Mouse (Mus musculus) embryonic facial prominence, embryonic 11.5 days (tissue): ENCODE measurements around the gene Tbc1d14. TPM values are rescaled to one million over a fixed set of nuclear protein-coding genes. Genes with fewer than 3 reads are reported as not detected.
A peak's percentile ranks its signal among the peaks of the same experiment; 100 is the strongest.

ENCODE experiments used
- ATAC-seq: fragments of 200-750 bp; cut with Nextera tagmentation; replicated peaks from 2 replicates; pipeline ENCODE4 v1.8.0; 2017; ENCODE audit warnings: low read depth; ENCODE audit not compliant: insufficient number of reproducible peaks, low FRiP score, low TSS enrichment
- DNase-seq: peaks from one replicate; pipeline ENCODE4 v3.0.0-alpha.2; 2015; ENCODE audit warnings: low spot score
- H3K27ac ChIP-seq: fragments of 300-500 bp; sonication (generic); replicated peaks from 2 replicates; pipeline ENCODE4 v1.5.1; 2014; ENCODE audit warnings: mild to moderate bottlenecking, low read depth, low read length, control low read depth
- H3K27me3 ChIP-seq: fragments of 300-500 bp; sonication (generic); 2 replicates; pipeline ENCODE4 v1.6.1; 2014; ENCODE audit warnings: mild to moderate bottlenecking, low read length, moderate library complexity, mixed read lengths; ENCODE audit not compliant: control insufficient read depth, insufficient read depth
- H3K36me3 ChIP-seq: fragments of 300-500 bp; sonication (generic); replicated peaks from 2 replicates; pipeline ENCODE4 v1.6.1; 2014; ENCODE audit warnings: low read depth, mild to moderate bottlenecking, low read length, moderate library complexity, mixed read lengths; ENCODE audit not compliant: control insufficient read depth, insufficient read depth
- H3K4me1 ChIP-seq: fragments of 300-500 bp; sonication (generic); 2 replicates; pipeline ENCODE4 v1.6.1; 2014; ENCODE audit warnings: low read length, mixed read lengths; ENCODE audit not compliant: control insufficient read depth, insufficient read depth
- H3K4me2 ChIP-seq: fragments of 300-500 bp; sonication (generic); 2 replicates; pipeline ENCODE4 v1.6.1; 2014; ENCODE audit warnings: low read depth, mild to moderate bottlenecking, control low read depth, low read length, moderate library complexity
- H3K4me3 ChIP-seq: fragments of 300-500 bp; sonication (generic); 2 replicates; pipeline ENCODE4 v1.5.1; 2014; ENCODE audit warnings: low read depth, low read length, control low read depth
- H3K9ac ChIP-seq: fragments of 300-500 bp; sonication (generic); replicated peaks from 2 replicates; pipeline ENCODE4 v1.6.1; 2014; ENCODE audit warnings: mild to moderate bottlenecking, control low read depth, low read length
- H3K9me3 ChIP-seq: fragments of 300-500 bp; sonication (generic); replicated peaks from 2 replicates; pipeline ENCODE4 v1.6.1; 2016; ENCODE audit warnings: mild to moderate bottlenecking, low read length, inconsistent platforms, mixed read lengths; ENCODE audit not compliant: control insufficient read depth
- WGBS: fragments of 180-500 bp; shearing (Covaris S2); extraction: QIAGEN DNeasy Blood & Tissue Kit; methylation state at CpG from one replicate; pipeline ENCODE4 v1.1.7; 2014; 5-methylcytosine and 5-hydroxymethylcytosine counted together
- polyA plus RNA-seq: library from polyadenylated mRNA; unstranded; fragments of >200 nt; fragmentation: Nextera tagmentation; extraction: Ambion mirVana; gene quantifications from 2 replicates; pipeline ENCODE4 v1.2.1, GENCODE M21; 2014

Gene Tbc1d14
- polyA plus RNA-seq, 1 experiment from 2014 or later, result 42.7 TPM

DNA sequence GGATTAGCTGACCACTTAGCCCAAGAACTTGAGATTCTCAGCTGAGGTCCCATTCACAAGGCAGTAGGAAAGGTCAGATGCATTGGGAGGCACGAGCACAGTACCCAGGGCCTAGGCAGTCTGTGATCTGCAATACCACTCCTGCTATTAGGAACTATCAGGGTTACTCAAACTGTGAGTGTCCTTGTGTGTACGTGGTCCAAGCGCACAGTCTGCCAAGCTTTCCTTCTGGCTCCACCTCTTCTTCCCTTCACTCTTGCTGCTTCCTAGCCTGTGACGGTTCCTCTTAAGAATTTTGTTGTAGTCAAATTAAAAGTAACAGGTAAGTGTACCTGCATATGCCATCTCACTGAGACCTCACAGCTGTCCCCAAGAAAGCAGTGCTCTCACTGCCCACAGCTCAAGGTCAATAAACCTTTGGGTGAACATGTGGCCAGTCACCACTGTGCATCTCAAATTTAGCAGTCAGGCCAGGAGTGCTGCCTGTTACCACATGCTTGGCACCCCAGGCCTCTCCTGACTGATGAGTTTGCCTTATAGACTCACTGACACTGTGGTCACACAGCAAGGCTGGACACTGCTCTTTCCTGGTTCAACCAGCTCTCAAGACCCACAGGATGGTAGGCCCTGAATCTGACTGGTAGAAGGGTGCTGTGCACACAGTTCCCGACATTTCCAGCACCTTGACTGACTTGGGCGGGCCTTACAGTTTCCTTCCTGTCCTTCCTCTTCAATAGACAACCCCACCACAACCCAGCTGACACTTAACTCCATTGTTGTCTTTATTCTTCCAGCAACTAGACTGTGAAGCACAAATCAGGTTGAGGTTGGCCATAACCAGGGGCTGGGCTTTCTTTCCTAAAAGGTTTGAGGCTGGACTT is 114.3 kb downstream of the Tbc1d14 start:
- Histone ChIP-seq H3K27ac (no peak overlapping the region), H3K4me1 (no peaks in the 10 kb centered on the region; the same call in none of the 2 replicates), H3K27me3 (no peaks in the 10 kb centered on the region), H3K9ac (no peak overlapping the region), H3K4me2 (no peak overlapping the region), H3K36me3 (no peaks in the 10 kb centered on the region; the same call in 1 of the 2 replicates), H3K4me3 (no peak overlapping the region), H3K9me3 (no peaks in the 10 kb centered on the region)
- WGBS, result 90% methylated on average over 6 of the region's 6 CpGs
- no peak for DNase-seq
- ATAC-seq, result no peak

DNA sequence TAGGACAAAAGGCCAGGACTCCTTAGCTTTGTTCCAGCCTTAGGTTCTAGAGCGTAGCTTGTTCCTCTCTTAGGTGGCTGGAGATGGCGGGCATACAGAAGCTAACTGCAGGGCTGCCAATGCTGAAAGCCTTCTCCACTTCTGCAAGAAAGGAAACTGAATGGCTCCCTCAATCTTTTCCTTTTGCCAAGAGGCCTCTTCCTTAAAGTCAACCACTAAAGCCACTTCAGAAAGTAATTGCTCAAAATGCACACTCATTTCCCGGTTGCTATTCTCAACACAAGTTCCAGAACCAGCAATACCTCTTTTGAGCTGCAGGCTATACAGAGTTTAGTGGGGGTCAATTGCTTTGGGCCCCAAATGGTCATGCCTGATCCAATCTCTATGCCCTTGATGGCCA is 115.6 kb downstream of the Tbc1d14 start:
- H3K27ac ChIP-seq, result no peak overlapping the region
- H3K4me2 ChIP-seq, result no peak overlapping the region
- H3K9me3 ChIP-seq, result no peaks in the 10 kb centered on the region
- WGBS, result 90% methylated on average over 3 of the region's 3 CpGs
- H3K9ac ChIP-seq, result no peak overlapping the region
- ATAC-seq (no peak), DNase-seq (no peak)
- H3K27me3 ChIP-seq, result no peaks in the 10 kb centered on the region
- H3K4me1 ChIP-seq, result no peaks in the 10 kb centered on the region; the same call in 1 of the 2 replicates
- H3K4me3 ChIP-seq, result no peak overlapping the region
- no peaks in the 10 kb centered on the region; the same call in 1 of the 2 replicates for H3K36me3 ChIP-seq

DNA sequence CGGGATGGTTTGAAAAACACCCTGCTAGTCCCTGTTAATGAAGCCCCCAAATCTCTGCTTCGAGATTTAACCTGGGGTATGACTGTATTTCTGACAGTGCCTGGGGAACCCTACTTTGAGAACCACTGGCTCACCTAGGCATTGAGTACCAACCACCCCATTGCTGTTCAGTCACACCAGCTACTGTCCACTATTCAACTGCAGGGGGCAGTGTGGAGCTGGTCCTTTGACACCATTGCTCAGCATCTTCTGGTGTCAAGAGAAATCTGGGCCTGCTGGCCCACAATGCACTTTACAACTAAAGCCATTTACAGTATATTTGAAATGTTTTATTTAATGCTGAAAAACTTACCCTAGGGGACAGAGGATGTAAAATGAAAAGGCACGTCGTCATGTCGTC is 118.8 kb downstream of the Tbc1d14 start:
- H3K27ac ChIP-seq, result no peak overlapping the region
- H3K9me3 ChIP-seq, result no peaks in the 10 kb centered on the region
- H3K27me3 ChIP-seq, result no peaks in the 10 kb centered on the region
- H3K9ac ChIP-seq, result no peak overlapping the region
- H3K4me2 ChIP-seq, result no peak overlapping the region
- DNase-seq, result peak; percentile 79
- no peak overlapping the region for H3K4me3 ChIP-seq
- 82% methylated on average over 5 of the region's 5 CpGs for WGBS
- no peak for ATAC-seq
- H3K36me3 ChIP-seq, result no peaks in the 10 kb centered on the region; the same call in none of the 2 replicates
- no peaks in the 10 kb centered on the region for H3K4me1 ChIP-seq

DNA sequence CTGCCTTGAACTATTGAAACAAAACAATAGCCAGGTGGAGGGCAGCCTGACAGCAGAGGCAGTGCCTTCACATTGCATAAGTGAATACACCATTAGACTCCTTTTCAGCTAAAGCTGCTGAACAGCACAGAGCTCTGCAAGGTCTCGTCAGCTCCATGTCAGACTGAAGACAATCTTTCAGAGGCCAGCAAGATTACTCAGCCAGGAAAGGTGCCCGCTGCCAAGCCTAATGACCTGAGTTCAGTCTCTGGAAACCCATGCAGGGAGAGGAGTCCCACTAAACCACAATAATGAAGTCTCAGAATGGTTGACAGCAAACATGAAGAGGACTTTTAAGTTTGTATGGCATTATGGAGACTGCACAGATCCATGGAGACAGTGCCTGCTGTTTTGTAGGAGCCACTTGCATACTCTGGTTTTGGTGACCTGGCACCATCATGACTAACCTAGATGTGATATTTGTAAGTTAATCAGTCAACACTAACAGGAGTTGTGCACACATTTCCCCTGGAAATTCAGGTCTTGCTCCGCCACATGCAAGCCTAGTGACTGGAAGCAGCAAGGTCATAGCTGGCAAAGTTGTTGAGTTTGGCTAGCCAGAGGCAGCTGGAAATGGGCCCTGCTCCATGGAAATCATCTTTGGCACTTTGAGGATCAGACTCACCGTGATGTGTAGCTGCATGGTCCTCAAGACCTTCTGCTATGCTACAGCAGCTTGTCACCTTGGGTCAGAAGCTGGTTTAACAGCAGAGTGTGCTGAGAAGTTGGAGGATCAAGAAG is 120.0 kb downstream of the Tbc1d14 start:
- no peaks in the 10 kb centered on the region; the same call in none of the 2 replicates for H3K36me3 ChIP-seq
- H3K27ac ChIP-seq, result no peak overlapping the region
- ATAC-seq, result no peak
- DNase-seq, result no peak
- no peak overlapping the region for H3K9ac ChIP-seq
- no peaks in the 10 kb centered on the region for H3K9me3 ChIP-seq
- H3K27me3 ChIP-seq, result no peaks in the 10 kb centered on the region
- 90% methylated on average over 4 of the region's 4 CpGs for WGBS
- H3K4me2 ChIP-seq, result no peak overlapping the region
- H3K4me1 ChIP-seq, result no peaks in the 10 kb centered on the region
- H3K4me3 ChIP-seq, result no peak overlapping the region

DNA sequence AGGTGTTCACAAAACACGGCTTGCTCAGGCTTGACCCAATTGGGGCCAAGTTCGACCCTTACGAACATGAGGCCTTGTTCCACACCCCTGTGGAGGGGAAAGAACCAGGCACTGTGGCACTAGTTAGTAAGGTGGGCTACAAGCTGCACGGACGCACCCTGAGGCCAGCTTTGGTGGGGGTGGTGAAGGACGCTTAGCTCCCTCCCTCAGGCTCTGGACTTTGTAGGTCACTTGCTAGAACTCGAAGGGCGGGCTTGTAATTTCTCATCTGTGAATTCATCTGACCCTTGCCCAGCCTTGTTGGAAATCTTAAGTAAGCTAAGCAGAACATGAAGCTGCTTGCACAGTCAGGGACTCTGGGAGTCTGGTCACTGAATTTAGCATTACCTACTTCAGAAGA is 121.9 kb downstream of the Tbc1d14 start:
- Histone ChIP-seq H3K9me3 (no peaks in the 10 kb centered on the region), H3K27me3 (no peaks in the 10 kb centered on the region), H3K27ac (no peak overlapping the region), H3K36me3 (no peaks in the 10 kb centered on the region; the same call in none of the 2 replicates), H3K9ac (no peak overlapping the region), H3K4me1 (no peaks in the 10 kb centered on the region), H3K4me2 (no peak overlapping the region), H3K4me3 (no peak overlapping the region)
- ATAC-seq (no peak), DNase-seq (no peak)
- WGBS, result 96% methylated on average over 8 of the region's 8 CpGs

DNA sequence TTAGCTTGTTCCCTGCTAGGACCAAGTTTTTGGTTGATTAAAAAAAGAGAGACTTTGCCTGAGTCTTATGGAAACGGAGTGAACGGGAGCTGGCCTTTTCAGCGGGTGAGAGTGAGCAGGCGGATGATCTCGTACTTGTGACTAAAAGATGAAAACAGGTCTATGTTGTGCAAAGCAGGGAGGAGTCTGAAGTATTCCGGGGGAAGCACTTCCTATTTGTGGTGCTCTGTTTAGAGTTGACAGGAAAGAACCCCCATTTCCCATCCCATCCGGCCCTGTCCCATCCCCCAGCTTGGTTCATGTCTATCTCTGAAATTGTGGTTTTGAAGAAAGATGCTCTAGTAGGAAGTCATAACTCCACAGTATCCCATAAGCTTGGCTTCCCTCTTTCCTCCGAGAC is 127.2 kb downstream of the Tbc1d14 start:
- Histone ChIP-seq H3K9me3 (no peaks in the 10 kb centered on the region), H3K27ac (no peak overlapping the region), H3K36me3 (no peaks in the 10 kb centered on the region; the same call in none of the 2 replicates), H3K4me2 (peak overlapping the region; percentile 80), H3K27me3 (no peaks in the 10 kb centered on the region), H3K4me1 (no peaks in the 10 kb centered on the region), H3K9ac (no peak overlapping the region; the same call in 1 of the 2 replicates), H3K4me3 (peak overlapping the region; percentile 95)
- no peak for DNase-seq
- no peak for ATAC-seq
- WGBS, result 21% methylated on average over 8 of the region's 8 CpGs

DNA sequence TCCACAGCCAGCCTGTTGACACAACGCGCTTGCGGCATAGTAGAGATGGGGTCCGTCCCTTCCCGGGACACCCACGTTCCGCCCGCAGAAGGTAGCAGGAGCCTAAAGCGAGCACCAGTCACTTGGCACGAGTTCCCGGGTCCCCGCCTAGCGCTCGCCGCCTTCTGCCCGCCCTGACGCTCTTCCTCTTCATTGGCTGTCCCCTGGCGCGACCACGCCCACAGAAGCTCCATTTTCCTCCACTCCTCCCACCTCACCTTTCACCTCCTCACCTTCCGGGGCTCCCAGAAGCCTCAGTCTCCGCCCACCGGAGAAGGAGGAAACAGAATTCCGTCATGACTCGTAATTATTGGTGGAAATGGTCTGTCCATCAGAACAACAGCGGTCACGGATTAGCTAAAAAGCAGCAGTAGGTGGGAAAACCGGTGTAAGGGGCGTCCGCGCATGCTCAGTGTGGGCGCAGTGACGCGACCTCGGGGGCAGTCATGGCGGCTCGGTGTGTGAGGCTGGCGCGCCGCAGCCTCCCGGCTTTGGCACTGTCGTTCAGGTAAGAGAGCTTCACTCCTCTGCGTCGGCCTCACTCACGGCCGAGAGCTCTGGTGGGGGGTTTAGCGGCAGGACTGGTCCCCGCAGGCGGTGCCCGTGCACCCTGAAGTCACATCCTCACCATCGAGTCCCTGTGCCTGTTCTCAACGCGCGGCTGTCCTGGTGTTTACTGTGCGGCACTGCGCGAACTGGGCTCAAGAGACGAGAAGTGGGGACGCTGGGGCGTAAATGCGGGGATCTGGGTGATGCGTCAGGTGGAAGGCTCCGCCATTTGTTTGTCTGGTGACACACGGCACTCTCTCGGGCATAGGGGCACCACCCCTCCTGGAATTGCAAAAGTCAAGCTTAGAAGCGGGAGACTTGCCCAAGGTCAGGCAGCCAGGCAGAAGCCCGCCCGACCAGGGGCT is 128.1 kb downstream of the Tbc1d14 start, which contains the start of gene Grpel1:
Gene Grpel1, plus strand, starts transcription at position 290 of the 953 bp plus-strand sequence.
- Histone ChIP-seq H3K4me1 (no peaks in the 10 kb centered on the region), H3K4me2 (peak within 1 kb of the TSS; percentile 80), H3K27me3 (no peaks in the 10 kb centered on the region), H3K27ac (no peak within 1 kb of the TSS), H3K9ac (peak within 1 kb of the TSS; percentile 75), H3K9me3 (no peaks in the 10 kb centered on the region), H3K36me3 (no peaks in the 10 kb centered on the region; the same call in 1 of the 2 replicates), H3K4me3 (peak within 1 kb of the TSS; percentile 95)
- WGBS, result under 1% methylated on average over 68 of the region's 68 CpGs
- DNase-seq (peak; percentile 99), ATAC-seq (peak; percentile 95)
